Mouse (Mus musculus): ENCODE measurements around the gene Mrpl30.

Gene Mrpl30

DNA sequence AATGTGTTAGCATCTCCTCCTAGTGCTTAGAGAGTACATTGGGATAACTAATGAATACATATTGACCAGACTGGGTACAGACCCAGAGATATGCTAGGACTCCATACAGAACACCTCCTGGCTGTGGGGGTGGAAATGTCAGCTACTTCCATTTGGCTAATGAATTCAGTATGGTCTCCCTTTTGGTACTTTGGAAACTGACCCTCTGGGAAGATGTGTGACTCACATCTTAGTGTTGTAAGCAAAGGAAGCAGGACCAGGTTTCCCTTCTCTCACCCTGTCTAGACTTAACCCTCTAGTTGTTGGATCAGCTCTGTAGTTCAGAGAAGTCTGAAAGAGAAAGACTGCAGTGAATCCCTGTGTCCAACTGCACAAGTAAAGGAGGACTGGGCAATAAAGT, 4.3 kb downstream of the Mrpl30 start:
- in situ Hi-C loops (cut with MboI, MseI): loop anchor here (5.0 kb wide), 2 partner anchors 108 to 233 kb away; partner anchors contain the start of gene Rev1

DNA sequence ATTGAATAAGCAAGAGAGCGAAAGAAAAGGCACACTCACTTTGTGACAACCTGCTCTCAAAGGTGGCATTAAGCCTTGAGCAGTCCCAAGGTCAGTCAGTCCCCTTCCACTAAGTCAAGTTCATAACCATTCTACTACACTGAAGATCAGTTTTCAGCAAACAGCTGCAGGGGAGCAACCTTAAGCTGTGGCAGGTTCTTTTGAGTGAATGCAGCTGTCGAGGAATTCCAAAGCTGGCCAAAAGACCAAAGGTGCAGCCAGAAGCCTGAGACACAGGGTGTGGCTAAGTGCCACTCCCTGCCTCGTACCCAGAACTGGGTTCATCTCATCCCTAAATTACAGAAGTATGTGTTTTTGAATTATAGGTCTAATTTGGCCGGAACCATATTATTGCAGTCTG, 9.5 kb downstream of the Mrpl30 start:
- in situ Hi-C loops (cut with MboI, MseI): loop anchor here (5.0 kb wide), 2 partner anchors 102 to 227 kb away; partner anchors contain the start of gene Rev1

DNA sequence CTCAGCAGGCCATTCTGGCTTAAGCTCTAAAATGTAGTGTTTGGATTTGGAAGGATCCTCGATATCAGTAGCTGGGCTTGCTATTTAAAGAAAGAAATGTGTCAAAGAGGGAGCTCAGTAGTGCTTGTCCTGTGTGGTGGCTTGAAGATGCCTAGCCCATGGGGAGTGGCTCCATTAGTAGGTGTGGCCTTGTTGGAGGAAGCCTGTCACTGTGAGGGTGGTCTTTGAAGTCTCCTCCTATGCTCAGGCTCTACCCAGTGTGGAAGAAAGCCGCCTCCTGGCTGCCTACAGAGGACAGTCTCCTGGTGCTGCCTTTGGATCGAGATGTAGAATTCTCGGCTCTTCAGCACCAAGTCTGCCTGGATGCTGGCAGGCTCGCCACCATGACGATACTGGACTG, 10.0 kb downstream of the Mrpl30 start:
- in situ Hi-C loops (cut with MboI, MseI): no loop called here

DNA sequence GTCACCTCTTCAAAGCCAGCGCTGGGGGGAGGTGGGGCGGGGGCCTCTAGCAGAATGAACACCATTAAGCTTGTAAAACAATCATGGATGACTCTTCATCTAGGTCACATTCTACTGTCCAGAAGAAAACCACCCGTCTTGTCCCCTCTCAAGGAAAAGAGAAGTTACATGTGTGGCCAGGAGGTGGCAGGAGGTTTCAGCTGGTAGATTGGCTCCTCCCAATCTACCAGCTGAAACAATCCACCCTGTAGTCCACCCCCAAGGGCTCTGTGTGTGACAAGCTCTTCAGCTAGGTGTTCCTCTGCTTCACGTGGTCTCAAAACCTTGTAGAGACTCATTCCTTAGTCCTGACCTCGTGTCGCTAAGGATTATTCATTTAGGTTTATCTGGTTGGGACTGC, 12.9 kb downstream of the Mrpl30 start:
- in situ Hi-C loops (cut with MboI, MseI): no loop called here

DNA sequence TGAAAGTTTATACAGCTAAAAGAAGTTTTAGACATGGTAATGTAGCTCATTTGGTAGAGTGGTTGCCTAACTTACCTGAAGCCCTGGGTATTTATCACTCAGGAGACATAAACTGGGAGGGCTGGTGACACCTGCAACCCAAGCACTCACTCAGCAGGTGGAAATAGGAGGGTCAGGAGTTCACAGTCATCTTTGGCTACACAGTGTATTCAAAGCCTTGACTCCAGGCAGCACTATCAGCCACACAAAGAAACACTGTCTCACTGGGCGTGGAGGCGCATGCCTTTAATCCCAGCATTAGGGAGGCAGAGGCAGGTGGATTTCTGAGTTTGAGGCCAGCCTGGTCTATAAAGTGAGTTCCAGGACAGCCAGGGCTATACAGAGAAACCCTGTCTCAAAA, 22.5 kb downstream of the Mrpl30 start:
- in situ Hi-C loops (cut with MboI, MseI): no loop called here

DNA sequence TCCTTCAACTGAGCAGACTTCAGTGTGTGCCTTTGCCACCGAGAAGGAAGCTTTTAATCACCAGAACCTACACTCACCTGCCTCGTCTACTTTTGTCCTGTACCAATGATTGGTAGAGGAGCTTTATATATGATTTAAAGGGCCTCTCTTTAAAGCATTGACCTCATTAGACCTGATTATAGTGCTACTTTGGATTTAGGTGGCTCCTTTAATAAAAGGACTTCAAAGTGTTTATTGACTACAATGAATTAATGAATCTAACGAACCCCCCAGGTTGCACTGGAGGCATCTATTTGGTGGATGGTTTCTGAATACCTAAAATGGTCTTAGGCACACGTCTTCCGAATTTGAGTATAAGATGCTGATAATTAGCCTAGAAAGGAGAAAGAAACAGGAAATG, 26.1 kb downstream of the Mrpl30 start, which contains the start of gene Lyg2:
Lyg2 (minus strand) TSS at position 101 of the 400 bp plus-strand sequence.
- in situ Hi-C loops (cut with MboI, MseI): no loop called here

DNA sequence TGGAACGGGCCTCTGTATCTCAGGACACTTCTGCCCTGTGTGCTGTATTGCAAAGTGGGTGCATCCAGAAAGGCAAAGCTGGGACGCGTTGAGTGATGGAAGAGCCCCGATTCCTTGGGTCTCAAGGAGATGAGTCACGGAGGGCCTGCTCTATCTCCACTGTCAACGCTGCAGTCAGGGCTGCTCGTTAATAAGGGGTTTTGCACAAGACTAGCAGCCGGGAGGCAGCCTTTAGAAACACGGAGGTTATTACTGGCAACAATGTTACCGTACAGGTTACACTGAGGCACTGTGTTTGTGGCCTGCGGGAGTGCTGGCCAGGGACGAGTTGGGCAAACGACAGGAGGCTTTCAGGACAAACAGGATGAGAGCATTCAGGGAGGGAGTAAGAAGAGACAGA, 27.4 kb downstream of the Mrpl30 start:
- in situ Hi-C loops (cut with MboI, MseI): no loop called here

DNA sequence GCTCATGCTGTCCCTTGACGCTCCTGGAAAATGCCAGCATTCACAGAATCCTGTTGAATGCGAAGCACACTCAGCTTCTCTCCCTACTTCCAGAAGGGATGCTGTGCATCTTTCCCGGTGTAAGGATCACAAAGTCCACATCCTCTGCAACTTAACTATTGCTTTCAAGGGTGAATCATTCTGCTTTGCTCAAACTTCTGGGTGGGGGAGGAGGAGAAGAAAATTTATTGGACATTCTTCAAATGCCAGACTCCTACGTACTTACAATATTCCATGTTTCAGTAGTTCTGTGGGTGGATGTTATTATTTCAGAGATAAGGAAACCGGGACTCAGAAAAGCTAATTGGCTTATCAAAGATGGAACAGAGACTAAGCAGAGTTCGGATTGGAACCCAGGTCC, 27.8 kb downstream of the Mrpl30 start:
- in situ Hi-C loops (cut with MboI, MseI): no loop called here

DNA sequence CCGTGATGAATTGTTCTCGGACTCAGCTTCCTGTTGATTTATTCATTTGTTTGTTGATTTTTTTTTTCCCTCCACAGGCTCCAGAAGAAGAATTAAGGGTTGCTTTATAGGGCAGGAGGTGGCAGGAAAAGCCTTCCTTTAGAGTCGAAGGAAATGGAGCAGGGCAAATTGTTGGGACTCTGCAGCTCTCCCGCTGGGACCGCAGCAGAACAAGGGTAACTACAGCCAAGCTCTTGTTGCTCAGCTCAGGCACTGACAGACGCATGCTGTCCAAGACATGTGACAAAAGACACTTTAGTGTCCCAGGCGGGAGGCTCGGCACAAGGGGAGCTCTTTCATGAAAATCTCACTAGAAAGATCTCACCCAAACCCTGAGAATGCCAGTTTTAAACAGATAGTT, 32.3 kb downstream of the Mrpl30 start:
- in situ Hi-C loops (cut with MboI, MseI): no loop called here

DNA sequence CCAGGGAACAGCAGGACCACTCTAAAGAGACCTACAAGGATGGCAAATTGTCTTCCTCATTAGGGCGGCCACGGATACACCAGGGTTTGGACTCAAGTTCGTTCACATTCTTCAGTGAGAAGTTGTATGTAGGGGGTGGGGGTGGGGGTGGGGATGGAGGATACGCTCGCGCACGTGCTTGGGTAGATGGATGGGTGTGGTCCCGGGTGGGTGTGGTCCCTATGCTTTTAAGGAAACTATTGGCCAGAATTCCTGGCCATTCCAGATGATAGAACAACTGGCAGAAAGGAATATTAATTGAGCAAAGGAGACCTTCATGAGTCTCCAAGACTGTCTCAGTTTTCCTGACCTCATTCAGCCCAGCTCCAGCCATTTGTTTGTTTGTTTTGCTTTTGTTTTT, 35.7 kb downstream of the Mrpl30 start:
- in situ Hi-C loops (cut with MboI, MseI): no loop called here

DNA sequence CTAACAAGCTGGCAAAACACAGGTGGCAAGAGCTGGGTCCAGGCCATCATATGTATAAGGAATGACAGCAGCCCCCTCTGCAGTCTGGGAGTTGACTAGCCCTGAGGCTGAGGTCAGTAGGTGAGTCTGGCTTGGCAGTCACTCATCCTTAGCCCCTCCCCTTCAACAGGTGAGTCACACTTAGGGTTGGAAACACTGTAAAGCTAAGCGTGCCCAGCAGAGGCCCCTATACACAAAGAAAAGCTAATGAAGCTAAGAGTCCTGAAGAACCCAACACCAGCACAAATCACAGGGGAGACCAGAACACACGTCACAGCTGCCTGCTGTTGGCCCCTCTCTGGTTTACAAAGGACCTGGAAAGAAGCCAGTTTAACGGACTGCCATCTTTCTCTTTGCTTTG, 41.5 kb downstream of the Mrpl30 start:
- in situ Hi-C loops (cut with MboI, MseI): no loop called here

Measured in regulatory T cell (primary cell).